Mouse (Mus musculus): ENCODE data around the gene Mark4. TPM values are rescaled to one million over a fixed set of nuclear protein-coding genes. Genes with fewer than 3 reads are reported as not detected.

The Mark4 gene
- total RNA-seq, 1 experiment from 2014 or later = 11.8 TPM

- no peak for ATAC-seq (replicated peaks in 1 of 2; ENCODE audit: insufficient read depth in 1 of 2, low FRiP score in 2 of 2, low TSS enrichment in 1 of 2, low read depth in 1 of 2, poor library complexity in 2 of 2, severe bottlenecking in 2 of 2)
These were observed 35.5 kb downstream of the Mark4 start for GRCm38 (mm10) chr7:19423083-19423482.

- ATAC-seq (replicated peaks in 1 of 2; ENCODE audit: insufficient read depth in 1 of 2, low FRiP score in 2 of 2, low TSS enrichment in 1 of 2, low read depth in 1 of 2, poor library complexity in 2 of 2, severe bottlenecking in 2 of 2) = peak; percentile 96 to 97
These were observed 37.6 kb downstream of the Mark4 start for GRCm38 (mm10) chr7:19420821-19421636.

GRCm38 (mm10) chr7:19420121-19420520 lies 38.5 kb downstream of the Mark4 start:
- ATAC-seq (replicated peaks in 1 of 2; ENCODE audit: insufficient read depth in 1 of 2, low FRiP score in 2 of 2, low TSS enrichment in 1 of 2, low read depth in 1 of 2, poor library complexity in 2 of 2, severe bottlenecking in 2 of 2) = no peak

- no peak for ATAC-seq (replicated peaks in 1 of 2; ENCODE audit: insufficient read depth in 1 of 2, low FRiP score in 2 of 2, low TSS enrichment in 1 of 2, low read depth in 1 of 2, poor library complexity in 2 of 2, severe bottlenecking in 2 of 2)
These were observed 42.0 kb downstream of the Mark4 start for GRCm38 (mm10) chr7:19416590-19416989.

- ATAC-seq (replicated peaks in 1 of 2; ENCODE audit: insufficient read depth in 1 of 2, low FRiP score in 2 of 2, low TSS enrichment in 1 of 2, low read depth in 1 of 2, poor library complexity in 2 of 2, severe bottlenecking in 2 of 2) = no peak
These were observed 45.1 kb downstream of the Mark4 start for GRCm38 (mm10) chr7:19413525-19413924.

- ATAC-seq (replicated peaks in 1 of 2; ENCODE audit: insufficient read depth in 1 of 2, low FRiP score in 2 of 2, low TSS enrichment in 1 of 2, low read depth in 1 of 2, poor library complexity in 2 of 2, severe bottlenecking in 2 of 2) = no peak
These were observed 46.8 kb downstream of the Mark4 start for GRCm38 (mm10) chr7:19411783-19412182.

- no peak for ATAC-seq (replicated peaks in 1 of 2; ENCODE audit: insufficient read depth in 1 of 2, low FRiP score in 2 of 2, low TSS enrichment in 1 of 2, low read depth in 1 of 2, poor library complexity in 2 of 2, severe bottlenecking in 2 of 2)
These were observed 47.8 kb downstream of the Mark4 start for GRCm38 (mm10) chr7:19410766-19411344.

GRCm38 (mm10) chr7:19409753-19410152 lies 48.9 kb downstream of the Mark4 start:
- ATAC-seq (replicated peaks in 1 of 2; ENCODE audit: insufficient read depth in 1 of 2, low FRiP score in 2 of 2, low TSS enrichment in 1 of 2, low read depth in 1 of 2, poor library complexity in 2 of 2, severe bottlenecking in 2 of 2) = no peak

- ATAC-seq (replicated peaks in 1 of 2; ENCODE audit: insufficient read depth in 1 of 2, low FRiP score in 2 of 2, low TSS enrichment in 1 of 2, low read depth in 1 of 2, poor library complexity in 2 of 2, severe bottlenecking in 2 of 2) = peak; percentile 86
These were observed 53.2 kb downstream of the Mark4 start for GRCm38 (mm10) chr7:19405417-19405816.

GRCm38 (mm10) chr7:19404476-19404875 lies 54.1 kb downstream of the Mark4 start, which contains the start of gene Ckm:
Ckm (plus strand) TSS chr7:19404776.
- no peak for ATAC-seq (replicated peaks in 1 of 2; ENCODE audit: insufficient read depth in 1 of 2, low FRiP score in 2 of 2, low TSS enrichment in 1 of 2, low read depth in 1 of 2, poor library complexity in 2 of 2, severe bottlenecking in 2 of 2)

GRCm38 (mm10) chr7:19403731-19404296 lies 54.8 kb downstream of the Mark4 start, which contains the start of gene Klc3:
Klc3 (minus strand) TSS chr7:19404104.
- peak; percentile 39 to 54; a peak in 2 of 4 replicates for ATAC-seq (replicated peaks in 1 of 2; ENCODE audit: insufficient read depth in 1 of 2, low FRiP score in 2 of 2, low TSS enrichment in 1 of 2, low read depth in 1 of 2, poor library complexity in 2 of 2, severe bottlenecking in 2 of 2)

- ATAC-seq (replicated peaks in 1 of 2; ENCODE audit: insufficient read depth in 1 of 2, low FRiP score in 2 of 2, low TSS enrichment in 1 of 2, low read depth in 1 of 2, poor library complexity in 2 of 2, severe bottlenecking in 2 of 2) = no peak
These were observed 56.0 kb downstream of the Mark4 start for GRCm38 (mm10) chr7:19402535-19403112.

- no peak for ATAC-seq (replicated peaks in 1 of 2; ENCODE audit: insufficient read depth in 1 of 2, low FRiP score in 2 of 2, low TSS enrichment in 1 of 2, low read depth in 1 of 2, poor library complexity in 2 of 2, severe bottlenecking in 2 of 2)
These were observed 57.7 kb downstream of the Mark4 start for GRCm38 (mm10) chr7:19400946-19401345.

- ATAC-seq (replicated peaks in 1 of 2; ENCODE audit: insufficient read depth in 1 of 2, low FRiP score in 2 of 2, low TSS enrichment in 1 of 2, low read depth in 1 of 2, poor library complexity in 2 of 2, severe bottlenecking in 2 of 2) = peak; percentile 72 to 76
These were observed 58.9 kb downstream of the Mark4 start for GRCm38 (mm10) chr7:19399496-19400280.

GRCm38 (mm10) chr7:19394484-19394883 lies 64.1 kb downstream of the Mark4 start:
- no peak for ATAC-seq (replicated peaks in 1 of 2; ENCODE audit: insufficient read depth in 1 of 2, low FRiP score in 2 of 2, low TSS enrichment in 1 of 2, low read depth in 1 of 2, poor library complexity in 2 of 2, severe bottlenecking in 2 of 2)

GRCm38 (mm10) chr7:19388699-19389413 lies 69.8 kb downstream of the Mark4 start:
- ATAC-seq (replicated peaks in 1 of 2; ENCODE audit: insufficient read depth in 1 of 2, low FRiP score in 2 of 2, low TSS enrichment in 1 of 2, low read depth in 1 of 2, poor library complexity in 2 of 2, severe bottlenecking in 2 of 2) = no peak

- no peak for ATAC-seq (replicated peaks in 1 of 2; ENCODE audit: insufficient read depth in 1 of 2, low FRiP score in 2 of 2, low TSS enrichment in 1 of 2, low read depth in 1 of 2, poor library complexity in 2 of 2, severe bottlenecking in 2 of 2)
These were observed 74.9 kb downstream of the Mark4 start for GRCm38 (mm10) chr7:19383708-19384107.

All from hematopoietic stem cell, adult 5-6 weeks (primary cell).